Comparison of ENCODE assay signal across 9 mouse cellular contexts in the genomic region with DNA sequence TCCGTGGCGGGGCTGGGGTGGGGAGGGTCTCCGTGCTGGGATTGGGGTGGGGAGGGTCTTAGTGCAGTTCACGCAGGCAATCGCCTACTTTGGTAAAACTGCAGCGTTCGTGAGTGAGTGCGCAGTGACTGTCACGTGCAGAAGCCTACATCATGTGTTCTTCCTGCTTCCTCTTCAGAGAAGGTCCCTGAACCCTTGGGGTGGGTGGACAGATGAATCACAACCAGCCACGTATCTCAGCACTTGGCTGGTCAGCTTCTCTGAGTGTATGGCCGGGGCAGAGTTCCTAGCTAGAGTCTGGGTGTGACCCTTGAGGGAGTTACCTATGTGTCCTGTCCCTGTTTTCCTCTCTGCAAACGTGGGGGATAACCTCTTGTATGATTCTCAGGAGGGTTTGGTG. TPM values are rescaled to one million over a fixed set of nuclear protein-coding genes. Genes with fewer than 3 reads are reported as not detected.
DNase-seq lines count a peak whose midpoint lies in the region; ATAC-seq and TF ChIP-seq lines count a peak whose summit lies in the region.
"Had no signal": no experiment of that assay in that cellular context is flagged by ENCODE, and none has a peak within 500 bp of the region (broad histone marks: within the 10 kb centered on the region; RNA-seq: fewer than 3 reads in every experiment).

No protein-coding gene starts in this region.

- no peaks in the 10 kb centered on the region for H3K36me3 ChIP-seq in ES-E14 (ENCODE audit: control insufficient read depth, insufficient read depth, low read length, poor library complexity, severe bottlenecking)
- no peaks in the 10 kb centered on the region for H3K36me3 ChIP-seq in forebrain, embryonic 13.5 days (ENCODE audit: poor library complexity, severe bottlenecking)
- H3K36me3 ChIP-seq in macrophage (ENCODE audit: inconsistent target) = no peaks in the 10 kb centered on the region

- 0% methylated on average over 12 of the region's 12 CpGs for WGBS in forebrain, embryonic 13.5 days
- 0% methylated on average over 12 of the region's 12 CpGs for WGBS in macrophage (ENCODE audit: missing documents)

- H3K4me2 ChIP-seq in forebrain, embryonic 13.5 days = peak overlapping the region; percentile 66

- TF ChIP-seq POLR2A in bone marrow macrophage, adult 2 months (IDR thresholded peaks at IDR 0.05; ENCODE audit: borderline replicate concordance, low read depth, low read length) = no peak

- H3K27ac ChIP-seq in ES-E14 (ENCODE audit: insufficient read depth, low read depth, low read length, poor library complexity, severe bottlenecking) (no peak overlapping the region), macrophage (peak overlapping the region; percentile 92)
- H3K27ac ChIP-seq in bone marrow macrophage, adult 2 months (ENCODE audit: insufficient read depth, low read depth, low read length) = peak overlapping the region; percentile 97
- no peak overlapping the region for H3K27ac ChIP-seq in forebrain, embryonic 13.5 days

- H3K4me1 ChIP-seq in ES-E14 (ENCODE audit: control insufficient read depth in 2 of 2, insufficient read depth in 2 of 2, low read length in 2 of 2, poor library complexity in 1 of 2) = peaks cover 0 to 9% of the 10 kb centered on the region in 2 experiments; a peak in 1 of 4 replicates
- peaks cover 17% of the 10 kb centered on the region for H3K4me1 ChIP-seq in bone marrow macrophage, adult 2 months (ENCODE audit: control insufficient read depth, insufficient read depth, low read length)
- H3K4me1 ChIP-seq in forebrain, embryonic 13.5 days = no peaks in the 10 kb centered on the region

- H3K9ac ChIP-seq in ES-E14 (ENCODE audit: insufficient read depth, low read depth, low read length, poor library complexity, severe bottlenecking) = peak overlapping the region; percentile 30; the same call in 1 of the 2 replicates
- peak overlapping the region; percentile 46 for H3K9ac ChIP-seq in forebrain, embryonic 13.5 days

- no peak for TF ChIP-seq CTCF in bone marrow macrophage, adult 2 months (IDR thresholded peaks at IDR 0.05; ENCODE audit: low read depth, low read length)

- intact Hi-C loops in heart, postnatal 36 days (cut with DNase I) = loop anchor here (5.0 to 10.0 kb wide), 2 partner anchors 196 to 582 kb away; partner anchors contain the start of genes Gm4952 and Stx3

- H3K27me3 ChIP-seq in forebrain, embryonic 13.5 days = no peaks in the 10 kb centered on the region

- peak overlapping the region; percentile 25 to 52; a peak in 3 of 4 replicates for H3K4me3 ChIP-seq in ES-E14 (ENCODE audit: insufficient read depth in 1 of 2, low read depth in 1 of 2, low read length in 2 of 2, poor library complexity in 1 of 2, severe bottlenecking in 1 of 2)
- H3K4me3 ChIP-seq in bone marrow macrophage, adult 2 months (ENCODE audit: insufficient read depth, low read length) = peak overlapping the region; percentile 18
- peak overlapping the region; percentile 70 for H3K4me3 ChIP-seq in forebrain, embryonic 13.5 days
- peak overlapping the region; percentile 46; the same call in 1 of the 2 replicates for H3K4me3 ChIP-seq in macrophage (ENCODE audit: inconsistent target)

- no peak for DNase-seq in ES-E14 (ENCODE audit: low read depth, low spot score)
- peak; percentile 52 to 57 for DNase-seq in heart, postnatal 36 days
- DNase-seq in left cerebral cortex, adult 18-20 months (ENCODE audit: low spot score in 2 of 2) = peak; percentile 28 to 47
- DNase-seq in right cerebral cortex, postnatal 25 days = peak; percentile 51

- in situ Hi-C loops in ES-E14 (cut with MboI; ENCODE audit: low sequenced_read_pairs in 2 of 2, unreplicated experiment in 2 of 2) = loop anchor here in 1 of 2 experiments (25.0 kb wide), 1 partner anchor 774 kb away; the partner anchor contains the start of genes Lpxn and Zfp91

- ATAC-seq in forebrain, embryonic 13.5 days = no peak
- ATAC-seq in inflammation-experienced regulatory T-cells, adult 6 months = no peak

- no peaks in the 10 kb centered on the region for H3K79me2 ChIP-seq in macrophage (ENCODE audit: inconsistent target)

- no peaks in the 10 kb centered on the region for H3K9me3 ChIP-seq in ES-E14 (ENCODE audit: control insufficient read depth, insufficient read depth, low read depth, low read length)
- H3K9me3 ChIP-seq in forebrain, embryonic 13.5 days (replicated peaks) = no peaks in the 10 kb centered on the region

TF ChIP-seq in ES-E14, 5 proteins besides CTCF, POLR2A, EP300 and RAD21:
- TF ChIP-seq HCFC1 (IDR thresholded peaks at IDR 0.05; ENCODE audit: borderline replicate concordance, insufficient read depth, low read length) (no peak), ZC3H11A (IDR thresholded peaks at IDR 0.05; ENCODE audit: borderline replicate concordance, low read depth, low read length) (no peak), CHD2 (IDR thresholded peaks at IDR 0.05; ENCODE audit: low read depth, low read length) (no peak), MAFK (IDR thresholded peaks at IDR 0.05; ENCODE audit: insufficient read depth, low read depth, low read length) (no peak), ZNF384 (IDR thresholded peaks at IDR 0.05; ENCODE audit: low read depth, low read length) (no peak)
TF ChIP-seq in ES-E14: peak in this region for 0.

RNA-seq across cellular contexts. Expression of gene Olfr1423, which starts 27.9 kb away (rescaled TPM):
- total RNA-seq in ES-E14 (2012; rRNA removed) = 0.11 and 0.27 TPM in 2 replicates
- polyA plus RNA-seq in bone marrow macrophage, adult 2 months (2012; ENCODE audit: insufficient read depth, insufficient read length, missing spikeins) = not detected in 2 replicates
- not detected in 2 replicates for polyA plus RNA-seq in forebrain, embryonic 13.5 days (2015; fragmentation: Nextera tagmentation; extraction: Ambion mirVana)
- not detected for total RNA-seq in heart, postnatal 36 days (2021)
- total RNA-seq in left cerebral cortex, adult 18-20 months (2021) = not detected
- not detected for total RNA-seq in macrophage (2018; cell fraction: chromatin; rRNA removed)
- total RNA-seq in macrophage (2018; cell fraction: cytosol; rRNA removed) = not detected
- not detected for total RNA-seq in macrophage (2018; cell fraction: nucleus; rRNA removed)
- not detected in 3 replicates for polyA plus RNA-seq in macrophage (2018)
- polyA plus RNA-seq in inflammation-experienced regulatory T-cells, adult 6 months (2017; shearing (Covaris generic)) = under 1 TPM in 1 of 3 experiments, not detected in 2; 0.16 TPM
- total RNA-seq: layer of hippocampus, postnatal 10 days had no signal

RNA-seq across cellular contexts. Expression of gene Osbp, which starts 47.5 kb away (rescaled TPM):
- total RNA-seq in ES-E14 (2012; rRNA removed) = 15.8 and 18.5 TPM in 2 replicates
- 32.9 and 34.7 TPM in 2 replicates for polyA plus RNA-seq in bone marrow macrophage, adult 2 months (2012; ENCODE audit: insufficient read depth, insufficient read length, missing spikeins)
- polyA plus RNA-seq in forebrain, embryonic 13.5 days (2015; fragmentation: Nextera tagmentation; extraction: Ambion mirVana) = 4.1 and 4.9 TPM in 2 replicates
- total RNA-seq in heart, postnatal 36 days (2021) = 100 to 1,000 TPM; 102 to 106 TPM
- 10 to 100 TPM; 55.9 to 58.2 TPM for total RNA-seq in left cerebral cortex, adult 18-20 months (2021)
- 10 to 100 TPM; 11.5 to 33.6 (median 23.9) TPM for total RNA-seq in macrophage (2018; cell fraction: chromatin; rRNA removed)
- total RNA-seq in macrophage (2018; cell fraction: cytosol; rRNA removed) = 10 to 100 TPM; 24.6 to 46.9 (median 36.0) TPM
- total RNA-seq in macrophage (2018; cell fraction: nucleus; rRNA removed) = 10 to 100 TPM; 16.3 to 53.2 (median 36.8) TPM
- polyA plus RNA-seq in macrophage (2018) = 27.8 to 35.2 TPM (median 29.0 TPM) in 3 replicates
- 1 to 10 TPM; 7.1 to 8.4 (median 8.3) TPM for polyA plus RNA-seq in inflammation-experienced regulatory T-cells, adult 6 months (2017; shearing (Covaris generic))

RNA-seq across cellular contexts. Expression of gene Olfr1424, which starts 49.3 kb away (rescaled TPM):
- not detected in 2 replicates for total RNA-seq in ES-E14 (2012; rRNA removed)
- polyA plus RNA-seq in bone marrow macrophage, adult 2 months (2012; ENCODE audit: insufficient read depth, insufficient read length, missing spikeins) = not detected in 2 replicates
- not detected in 2 replicates for polyA plus RNA-seq in forebrain, embryonic 13.5 days (2015; fragmentation: Nextera tagmentation; extraction: Ambion mirVana)
- total RNA-seq in heart, postnatal 36 days (2021) = not detected
- total RNA-seq in left cerebral cortex, adult 18-20 months (2021) = not detected
- total RNA-seq in macrophage (2018; cell fraction: chromatin; rRNA removed) = not detected
- not detected for total RNA-seq in macrophage (2018; cell fraction: cytosol; rRNA removed)
- not detected for total RNA-seq in macrophage (2018; cell fraction: nucleus; rRNA removed)
- polyA plus RNA-seq in macrophage (2018) = not detected in 3 replicates
- not detected for polyA plus RNA-seq in inflammation-experienced regulatory T-cells, adult 6 months (2017; shearing (Covaris generic))
- total RNA-seq: layer of hippocampus, postnatal 10 days had no signal

Comparison
In these comparisons a context has a peak if more than half of its experiments do, and no peak if none do; other contexts are left out.
1. H3K27ac ChIP-seq: peak in bone marrow macrophage, adult 2 months (single experiment) and macrophage (single experiment); none in ES-E14 (single experiment) and forebrain, embryonic 13.5 days (single experiment).
2. H3K4me3 ChIP-seq: peak in every context shown above with its lines; median percentile 70 in forebrain, embryonic 13.5 days; 46 in macrophage; 38 in ES-E14; 18 in bone marrow macrophage, adult 2 months.